Mouse (Mus musculus): ENCODE data around the gene Sfta2.

DNA sequence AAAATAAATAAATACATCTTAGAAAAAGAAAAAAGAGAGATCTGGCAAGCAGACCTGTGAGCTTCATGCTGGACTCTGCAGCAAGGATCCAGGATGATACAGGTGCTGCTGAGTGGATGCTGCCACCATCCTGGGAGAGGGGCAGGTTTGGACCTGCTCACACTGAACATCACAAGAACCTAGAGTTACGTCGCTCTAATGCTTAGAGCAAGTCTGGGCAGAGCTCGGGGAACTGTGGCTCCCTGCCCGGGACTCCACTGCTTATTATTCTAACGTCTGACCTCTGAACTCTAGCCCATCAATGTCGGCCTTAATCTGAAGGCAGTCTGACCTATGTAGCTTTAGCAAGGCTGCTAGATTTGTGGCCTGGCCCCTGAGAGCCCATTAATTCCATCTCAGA lies 79.2 kb downstream of the Sfta2 start:
- TF ChIP-seq CTCF (IDR thresholded peaks at IDR 0.05; ENCODE audit: low read depth): no peak
- no peak for TF ChIP-seq EP300 (IDR thresholded peaks at IDR 0.05; ENCODE audit: low read depth)

Data from liver, embryonic 14.5 days (tissue).